Mouse (Mus musculus) forebrain, embryonic 13.5 days (tissue): ENCODE measurements around the gene Gins2. TPM values are rescaled to one million over a fixed set of nuclear protein-coding genes. Genes with fewer than 3 reads are reported as not detected.

Source experiments
- ATAC-seq: fragments of 200-750 bp; cut with Nextera tagmentation; 2 replicates; pipeline ENCODE4 v1.8.0; 2017
- H3K27ac ChIP-seq: fragments of 300-500 bp; sonication (generic); 2 replicates; pipeline ENCODE4 v1.5.1; 2015; ENCODE audit warnings: inconsistent platforms, mild to moderate bottlenecking, moderate library complexity
- H3K27me3 ChIP-seq: fragments of 300-500 bp; sonication (generic); 2 replicates; pipeline ENCODE4 v1.6.1; 2015; ENCODE audit warnings: mild to moderate bottlenecking, inconsistent platforms
- H3K36me3 ChIP-seq: fragments of 300-500 bp; sonication (generic); 2 replicates; pipeline ENCODE4 v1.6.1; 2015; ENCODE audit warnings: mild to moderate bottlenecking, inconsistent platforms; ENCODE audit not compliant: poor library complexity, severe bottlenecking
- H3K4me1 ChIP-seq: fragments of 300-500 bp; sonication (generic); 2 replicates; pipeline ENCODE4 v1.6.1; 2015; ENCODE audit warnings: inconsistent platforms
- H3K4me2 ChIP-seq: fragments of 300-500 bp; sonication (generic); 2 replicates; pipeline ENCODE4 v1.6.1; 2015; ENCODE audit warnings: inconsistent platforms, mild to moderate bottlenecking, moderate library complexity
- H3K4me3 ChIP-seq: fragments of 300-500 bp; sonication (generic); 2 replicates; pipeline ENCODE4 v1.5.1; 2015; ENCODE audit warnings: mild to moderate bottlenecking, inconsistent platforms
- H3K9ac ChIP-seq: fragments of 300-500 bp; sonication (generic); 2 replicates; pipeline ENCODE4 v1.6.1; 2015; ENCODE audit warnings: mild to moderate bottlenecking, inconsistent platforms
- H3K9me3 ChIP-seq: fragments of 300-500 bp; sonication (generic); replicated peaks from 2 replicates; pipeline ENCODE4 v1.6.1; 2016; ENCODE audit warnings: inconsistent platforms
- WGBS: fragments of 180-500 bp; shearing (Covaris S2); methylation state at CpG from one replicate; pipeline ENCODE4 v1.1.7; 2015; 5-methylcytosine and 5-hydroxymethylcytosine counted together
- polyA plus RNA-seq: library from polyadenylated mRNA; unstranded; fragments of >200 nt; fragmentation: Nextera tagmentation; extraction: Ambion mirVana; gene quantifications from 2 replicates; pipeline ENCODE4 v1.2.1, GENCODE M21; 2015

Gins2 gene
- polyA plus RNA-seq: 66.9 and 79.8 TPM in 2 replicates

- peak within 1 kb of the TSS; percentile 64 for H3K4me3 ChIP-seq
- no peaks in the 10 kb centered on the region for H3K9me3 ChIP-seq
- H3K4me1 ChIP-seq: peaks cover 18% of the 10 kb centered on the region
- no peak within 1 kb of the TSS for H3K27ac ChIP-seq
- peak; percentile 99 for ATAC-seq
- WGBS: under 1% methylated on average over 67 of the region's 67 CpGs
- H3K36me3 ChIP-seq: peaks cover 10% of the 10 kb centered on the region
- no peaks in the 10 kb centered on the region for H3K27me3 ChIP-seq
- peak within 1 kb of the TSS; percentile 83 for H3K4me2 ChIP-seq
- peak within 1 kb of the TSS; percentile 67 for H3K9ac ChIP-seq
These were observed at the start of gene Gins2 for GRCm38 (mm10) chr8:120588908-120589771. Gins2 (minus strand) TSS chr8:120589304.

- peaks cover 56% of the 10 kb centered on the region for H3K27me3 ChIP-seq
- peak overlapping the region; percentile 93 for H3K4me2 ChIP-seq
- peaks cover 14% of the 10 kb centered on the region for H3K4me1 ChIP-seq
- WGBS: 1% methylated on average over 41 of the region's 42 CpGs
- H3K36me3 ChIP-seq: no peaks in the 10 kb centered on the region
- ATAC-seq: peak; percentile 52
- no peaks in the 10 kb centered on the region for H3K9me3 ChIP-seq
- no peak overlapping the region for H3K27ac ChIP-seq
- peak overlapping the region; percentile 63 for H3K9ac ChIP-seq
- H3K4me3 ChIP-seq: peak overlapping the region; percentile 52
These were observed 45.3 kb upstream of the Gins2 start for GRCm38 (mm10) chr8:120634329-120634839.

DNA sequence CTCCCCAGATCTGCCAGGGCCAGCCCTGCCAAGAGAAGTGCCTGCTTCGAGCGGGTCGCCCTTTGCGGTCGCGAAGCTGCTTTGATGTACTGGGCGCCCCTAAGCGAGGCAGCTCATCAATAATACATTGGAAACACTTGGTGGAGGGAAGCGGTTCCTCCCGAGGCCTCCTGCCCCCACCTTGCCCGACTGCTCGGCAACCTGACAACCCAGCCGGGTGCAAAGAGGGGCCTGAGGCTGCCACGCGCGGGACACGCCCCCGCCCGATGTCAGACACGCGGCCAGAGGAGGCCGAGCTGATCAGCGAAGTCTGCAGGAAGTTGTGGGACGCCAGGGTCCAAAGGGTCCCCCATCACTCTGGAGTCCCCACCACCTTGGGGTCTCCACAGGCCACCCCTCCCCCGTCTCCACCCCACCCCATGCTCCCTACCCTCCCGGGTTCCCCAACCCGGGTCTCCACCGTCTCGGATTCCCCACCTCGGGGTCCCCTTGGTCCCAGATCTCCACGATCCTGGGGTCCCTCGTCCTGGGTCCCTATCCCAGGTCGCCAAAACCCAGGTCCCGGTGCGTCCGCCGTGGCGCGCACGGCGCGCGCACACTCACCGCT lies 44.7 kb upstream of the Gins2 start:
- peak; percentile 48; the same call in 1 of the 2 replicates for ATAC-seq
- Histone ChIP-seq H3K4me3 (peak overlapping the region; percentile 52), H3K9ac (peak overlapping the region; percentile 63), H3K27me3 (peaks cover 56% of the 10 kb centered on the region), H3K4me2 (peak overlapping the region; percentile 93), H3K36me3 (no peaks in the 10 kb centered on the region), H3K27ac (no peak overlapping the region), H3K4me1 (peaks cover 14% of the 10 kb centered on the region), H3K9me3 (no peaks in the 10 kb centered on the region)
- under 1% methylated on average over 42 of the region's 44 CpGs for WGBS

- peak overlapping the region; percentile 63; the same call in 1 of the 2 replicates for H3K9ac ChIP-seq
- H3K27me3 ChIP-seq: peaks cover 56% of the 10 kb centered on the region
- H3K4me2 ChIP-seq: peak overlapping the region; percentile 93
- H3K9me3 ChIP-seq: no peaks in the 10 kb centered on the region
- H3K27ac ChIP-seq: no peak overlapping the region
- WGBS: 30% methylated on average over 17 of the region's 17 CpGs
- H3K4me1 ChIP-seq: peaks cover 14% of the 10 kb centered on the region
- no peaks in the 10 kb centered on the region for H3K36me3 ChIP-seq
- H3K4me3 ChIP-seq: peak overlapping the region; percentile 52
- ATAC-seq: no peak
These were observed 44.0 kb upstream of the Gins2 start for GRCm38 (mm10) chr8:120632969-120633664.

GRCm38 (mm10) chr8:120631441-120632375 lies 42.6 kb upstream of the Gins2 start:
- Histone ChIP-seq H3K4me3 (no peak overlapping the region), H3K9ac (no peak overlapping the region), H3K27me3 (peaks cover 56% of the 10 kb centered on the region), H3K9me3 (no peaks in the 10 kb centered on the region), H3K4me1 (peaks cover 14% of the 10 kb centered on the region), H3K4me2 (no peak overlapping the region), H3K27ac (no peak overlapping the region), H3K36me3 (no peaks in the 10 kb centered on the region)
- no peak for ATAC-seq
- 74% methylated on average over 21 of the region's 21 CpGs for WGBS

GRCm38 (mm10) chr8:120630848-120631247 lies 41.7 kb upstream of the Gins2 start:
- H3K9ac ChIP-seq: no peak overlapping the region
- peaks cover 14% of the 10 kb centered on the region for H3K4me1 ChIP-seq
- H3K9me3 ChIP-seq: no peaks in the 10 kb centered on the region
- no peak overlapping the region for H3K27ac ChIP-seq
- peaks cover 48% of the 10 kb centered on the region for H3K27me3 ChIP-seq
- H3K4me2 ChIP-seq: no peak overlapping the region
- no peak for ATAC-seq
- WGBS: 60% methylated on average over 6 of the region's 6 CpGs
- H3K4me3 ChIP-seq: no peak overlapping the region
- H3K36me3 ChIP-seq: no peaks in the 10 kb centered on the region

- peaks cover 14% of the 10 kb centered on the region for H3K4me1 ChIP-seq
- no peak overlapping the region for H3K27ac ChIP-seq
- H3K4me2 ChIP-seq: no peak overlapping the region
- peaks cover 40% of the 10 kb centered on the region for H3K27me3 ChIP-seq
- no peaks in the 10 kb centered on the region for H3K9me3 ChIP-seq
- no peak overlapping the region for H3K4me3 ChIP-seq
- no peaks in the 10 kb centered on the region for H3K36me3 ChIP-seq
- WGBS: 45% methylated on average over 5 of the region's 5 CpGs
- no peak for ATAC-seq
- H3K9ac ChIP-seq: no peak overlapping the region
These were observed 40.9 kb upstream of the Gins2 start for GRCm38 (mm10) chr8:120630031-120630430.

GRCm38 (mm10) chr8:120627298-120627697 lies 38.2 kb upstream of the Gins2 start:
- Histone ChIP-seq H3K9ac (no peak overlapping the region), H3K4me1 (no peaks in the 10 kb centered on the region), H3K9me3 (no peaks in the 10 kb centered on the region), H3K4me2 (no peak overlapping the region), H3K27ac (no peak overlapping the region), H3K36me3 (no peaks in the 10 kb centered on the region), H3K27me3 (peaks cover 13% of the 10 kb centered on the region), H3K4me3 (no peak overlapping the region)
- ATAC-seq: peak; percentile 43; the same call in 1 of the 2 replicates
- WGBS: 75% methylated on average over 5 of the region's 5 CpGs

DNA sequence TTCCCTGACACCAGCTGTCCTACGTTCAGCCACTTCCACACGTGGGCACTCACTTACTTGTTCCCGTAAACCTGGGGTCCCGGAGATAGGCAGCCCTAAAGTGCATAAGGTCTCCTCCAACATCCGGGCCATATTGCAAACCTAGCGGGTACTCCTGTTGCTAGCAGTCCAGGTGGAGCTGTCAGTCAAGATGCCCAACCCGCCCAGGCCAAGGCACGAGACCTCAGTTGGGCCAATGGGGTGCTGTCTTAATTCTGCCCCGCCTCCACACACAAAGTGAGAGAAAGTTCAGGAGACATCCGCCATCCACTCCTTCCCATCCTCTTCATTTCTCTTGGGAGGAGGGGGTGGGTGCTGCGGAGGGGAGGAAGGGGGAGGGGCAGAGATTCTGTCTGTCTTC lies 37.4 kb upstream of the Gins2 start:
- WGBS: 67% methylated on average over 11 of the region's 11 CpGs
- no peak for ATAC-seq
- H3K27ac ChIP-seq: no peak overlapping the region

DNA sequence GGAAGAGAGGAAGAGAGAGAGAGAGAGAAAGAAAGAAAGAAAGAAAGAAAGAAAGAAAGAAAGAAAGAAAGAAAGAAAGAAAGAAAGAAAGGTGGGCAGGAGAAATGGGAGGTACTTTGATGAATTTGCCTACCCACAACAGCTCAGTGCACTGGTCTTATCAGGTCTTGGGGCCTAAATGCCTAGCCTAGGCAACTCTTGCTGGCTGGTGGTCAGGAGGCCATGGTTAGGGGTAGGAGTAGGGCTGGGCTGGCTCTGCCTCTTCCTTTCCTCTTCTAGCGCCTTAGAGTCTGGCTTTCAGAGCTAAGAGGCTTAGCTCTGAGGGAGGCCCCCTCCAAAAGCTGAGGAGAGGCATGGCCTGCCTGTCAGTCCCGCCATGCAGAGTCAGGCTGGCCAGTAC lies 34.5 kb upstream of the Gins2 start:
- no peak overlapping the region for H3K4me2 ChIP-seq
- H3K27me3 ChIP-seq: no peaks in the 10 kb centered on the region
- peaks cover 12% of the 10 kb centered on the region; the same call in 1 of the 2 replicates for H3K4me1 ChIP-seq
- no peaks in the 10 kb centered on the region for H3K36me3 ChIP-seq
- H3K9me3 ChIP-seq: no peaks in the 10 kb centered on the region
- H3K27ac ChIP-seq: no peak overlapping the region
- 24% methylated on average over 2 of the region's 2 CpGs for WGBS
- H3K9ac ChIP-seq: no peak overlapping the region
- ATAC-seq: no peak
- no peak overlapping the region for H3K4me3 ChIP-seq

More for the DNA sequence above, 37.4 kb upstream of the Gins2 start:
- no peak overlapping the region for H3K4me2 ChIP-seq
- no peak overlapping the region for H3K4me3 ChIP-seq
- no peak overlapping the region for H3K9ac ChIP-seq
- H3K36me3 ChIP-seq: no peaks in the 10 kb centered on the region
- no peaks in the 10 kb centered on the region for H3K9me3 ChIP-seq
- peaks cover 5% of the 10 kb centered on the region; the same call in 1 of the 2 replicates for H3K4me1 ChIP-seq
- H3K27me3 ChIP-seq: peaks cover 7% of the 10 kb centered on the region; the same call in 1 of the 2 replicates

DNA sequence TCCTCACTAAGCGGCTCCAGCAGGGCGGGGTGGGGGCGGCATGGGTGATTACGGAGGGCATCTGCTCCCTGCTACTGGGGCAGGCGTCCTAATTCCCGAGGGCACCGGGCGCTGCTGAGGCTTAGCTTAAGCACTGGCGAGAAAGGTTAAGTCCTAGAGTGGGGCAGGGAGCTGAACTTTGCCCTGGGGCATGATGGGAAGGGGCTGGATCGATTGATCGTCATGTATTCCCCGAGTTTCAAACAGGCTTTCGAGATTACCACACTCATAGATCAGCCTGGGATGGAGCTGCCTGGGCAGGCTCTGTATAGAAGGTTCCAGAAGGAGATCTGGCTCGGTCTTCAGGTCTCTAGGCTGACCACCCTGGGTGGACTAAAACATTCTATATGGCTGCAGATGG lies 33.1 kb upstream of the Gins2 start:
- H3K4me1 ChIP-seq: peaks cover 23% of the 10 kb centered on the region
- H3K27ac ChIP-seq: no peak overlapping the region
- 0 out of 2 replicates have a peak overlapping the region, but pooled peaks have one; percentile 12 for H3K9ac ChIP-seq
- H3K27me3 ChIP-seq: no peaks in the 10 kb centered on the region
- H3K4me3 ChIP-seq: no peak overlapping the region
- ATAC-seq: no peak
- no peak overlapping the region for H3K4me2 ChIP-seq
- WGBS: 64% methylated on average over 14 of the region's 14 CpGs
- no peaks in the 10 kb centered on the region for H3K36me3 ChIP-seq
- H3K9me3 ChIP-seq: no peaks in the 10 kb centered on the region
